Mouse (Mus musculus) liver (tissue): ENCODE measurements around the gene Stk39.

ENCODE experiments used
- DNase-seq: peaks from one replicate; pipeline ENCODE4 v3.0.0-alpha.2; 2020; ENCODE audit warnings: mixed read lengths

Gene Stk39

GRCm38 (mm10) chr2:68219823-68220222 is 252.2 kb downstream of the Stk39 start:
- DNase-seq: no peak

GRCm38 (mm10) chr2:68215176-68215575 is 256.9 kb downstream of the Stk39 start:
- DNase-seq: no peak

- DNase-seq: no peak
These were observed 257.7 kb downstream of the Stk39 start for GRCm38 (mm10) chr2:68214400-68214799.

- DNase-seq: no peak
These were observed 260.6 kb downstream of the Stk39 start for GRCm38 (mm10) chr2:68211443-68211842.

- DNase-seq: no peak
These were observed 275.8 kb downstream of the Stk39 start for GRCm38 (mm10) chr2:68196245-68196644.

GRCm38 (mm10) chr2:68194444-68194843 is 277.6 kb downstream of the Stk39 start:
- no peak for DNase-seq

- DNase-seq: no peak
These were observed 278.6 kb downstream of the Stk39 start for GRCm38 (mm10) chr2:68193465-68193837.

- no peak for DNase-seq
These were observed 279.2 kb downstream of the Stk39 start for GRCm38 (mm10) chr2:68192605-68193464.

- no peak for DNase-seq
These were observed 295.6 kb downstream of the Stk39 start for GRCm38 (mm10) chr2:68176425-68176824.

GRCm38 (mm10) chr2:68171306-68171705 is 300.8 kb downstream of the Stk39 start:
- no peak for DNase-seq

GRCm38 (mm10) chr2:68162012-68162411 is 310.1 kb downstream of the Stk39 start:
- no peak for DNase-seq

GRCm38 (mm10) chr2:68160566-68160965 is 311.5 kb downstream of the Stk39 start:
- DNase-seq: no peak
